Mouse (Mus musculus) embryonic facial prominence, embryonic 14.5 days (tissue): ENCODE data around the gene Dll1. TPM values are rescaled to one million over a fixed set of nuclear protein-coding genes. Genes with fewer than 3 reads are reported as not detected.

Source experiments
- ATAC-seq: fragments of 200-750 bp; cut with Nextera tagmentation; 2 replicates; pipeline ENCODE4 v1.8.0; 2017; ENCODE audit warnings: low read depth, moderate number of reproducible peaks, moderate TSS enrichment
- DNase-seq: peaks from one replicate; pipeline ENCODE4 v3.0.0-alpha.2; 2015; ENCODE audit warnings: low spot score
- H3K27ac ChIP-seq: fragments of 300-500 bp; sonication (generic); replicated peaks from 2 replicates; pipeline ENCODE4 v1.5.1; 2014; ENCODE audit warnings: low read depth, mild to moderate bottlenecking, low read length, moderate library complexity
- H3K27me3 ChIP-seq: fragments of 300-500 bp; sonication (generic); replicated peaks from 2 replicates; pipeline ENCODE4 v1.6.1; 2014; ENCODE audit warnings: low read length; ENCODE audit not compliant: control insufficient read depth, insufficient read depth
- H3K36me3 ChIP-seq: fragments of 300-500 bp; sonication (generic); 2 replicates; pipeline ENCODE4 v1.6.1; 2014; ENCODE audit warnings: low read length, mixed read lengths; ENCODE audit not compliant: control insufficient read depth, insufficient read depth
- H3K4me1 ChIP-seq: fragments of 300-500 bp; sonication (generic); 2 replicates; pipeline ENCODE4 v1.6.1; 2014; ENCODE audit warnings: antibody characterized with exemption, low read length; ENCODE audit not compliant: control insufficient read depth, insufficient read depth
- H3K4me2 ChIP-seq: fragments of 300-500 bp; sonication (generic); 2 replicates; pipeline ENCODE4 v1.6.1; 2014; ENCODE audit warnings: low read depth, mild to moderate bottlenecking, low read length, moderate library complexity, mixed read lengths
- H3K4me3 ChIP-seq: fragments of 300-500 bp; sonication (generic); 2 replicates; pipeline ENCODE4 v1.5.1; 2014; ENCODE audit warnings: low read depth, mild to moderate bottlenecking, low read length
- H3K9ac ChIP-seq: fragments of 300-500 bp; sonication (generic); 2 replicates; pipeline ENCODE4 v1.6.1; 2014; ENCODE audit warnings: low read depth, mild to moderate bottlenecking, low read length, moderate library complexity, mixed read lengths
- H3K9me3 ChIP-seq: fragments of 300-500 bp; sonication (generic); 2 replicates; pipeline ENCODE4 v1.6.1; 2016; ENCODE audit warnings: low read length; ENCODE audit not compliant: control insufficient read depth
- WGBS: fragments of 180-500 bp; shearing (Covaris S2); extraction: QIAGEN DNeasy Blood & Tissue Kit; methylation state at CpG from one replicate; pipeline ENCODE4 v1.1.7; 2014; 5-methylcytosine and 5-hydroxymethylcytosine counted together
- polyA plus RNA-seq: library from polyadenylated mRNA; unstranded; fragments of >200 nt; fragmentation: Nextera tagmentation; extraction: Ambion mirVana; gene quantifications from 2 replicates; pipeline ENCODE4 v1.2.1, GENCODE M21; 2014

Dll1 gene
- polyA plus RNA-seq, 1 experiment from 2014 or later = 8.7 TPM

GRCm38 (mm10) chr17:15410861-15411260 lies 34.2 kb upstream of the Dll1 start:
- Histone ChIP-seq H3K9ac (no peak overlapping the region), H3K4me1 (no peaks in the 10 kb centered on the region), H3K4me2 (no peak overlapping the region), H3K9me3 (no peaks in the 10 kb centered on the region), H3K27ac (no peak overlapping the region), H3K4me3 (no peak overlapping the region), H3K36me3 (peaks cover 91% of the 10 kb centered on the region), H3K27me3 (no peaks in the 10 kb centered on the region)
- ATAC-seq (no peak), DNase-seq (no peak)
- WGBS = 100% methylated on average over 1 of the region's 1 CpGs

DNA sequence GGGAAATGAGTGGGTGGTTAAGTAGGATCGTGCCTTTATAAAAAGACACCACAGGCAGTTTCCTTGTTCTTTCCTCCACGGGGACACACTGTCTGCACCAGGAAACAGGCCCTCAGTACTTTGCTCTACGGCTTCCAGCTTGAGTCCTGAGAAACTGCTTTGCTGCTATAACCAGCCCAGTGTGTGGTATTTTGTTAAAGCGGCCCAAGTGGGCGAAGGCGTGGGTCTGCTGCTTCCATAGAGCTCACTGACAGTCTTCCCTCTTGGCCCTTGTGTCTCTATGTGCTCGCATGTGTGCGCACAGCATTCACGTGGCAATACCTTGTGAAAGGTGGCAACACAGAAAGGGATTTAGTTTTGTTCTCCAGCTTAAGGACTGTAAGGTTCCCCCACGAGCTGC lies 32.6 kb upstream of the Dll1 start:
- H3K9ac ChIP-seq = no peak overlapping the region
- no peak for DNase-seq
- no peak overlapping the region for H3K27ac ChIP-seq
- ATAC-seq = no peak
- peaks cover 88% of the 10 kb centered on the region for H3K36me3 ChIP-seq
- no peaks in the 10 kb centered on the region for H3K9me3 ChIP-seq
- no peaks in the 10 kb centered on the region for H3K4me1 ChIP-seq
- no peak overlapping the region for H3K4me2 ChIP-seq
- no peak overlapping the region for H3K4me3 ChIP-seq
- no peaks in the 10 kb centered on the region for H3K27me3 ChIP-seq
- WGBS = 86% methylated on average over 10 of the region's 10 CpGs

GRCm38 (mm10) chr17:15406576-15406975 lies 29.9 kb upstream of the Dll1 start:
- ATAC-seq (no peak), DNase-seq (no peak)
- Histone ChIP-seq H3K27me3 (no peaks in the 10 kb centered on the region), H3K4me1 (no peaks in the 10 kb centered on the region), H3K36me3 (peaks cover 90% of the 10 kb centered on the region), H3K4me2 (no peak overlapping the region), H3K9me3 (no peaks in the 10 kb centered on the region), H3K9ac (no peak overlapping the region), H3K27ac (no peak overlapping the region), H3K4me3 (no peak overlapping the region)
- 93% methylated on average over 2 of the region's 2 CpGs for WGBS

DNA sequence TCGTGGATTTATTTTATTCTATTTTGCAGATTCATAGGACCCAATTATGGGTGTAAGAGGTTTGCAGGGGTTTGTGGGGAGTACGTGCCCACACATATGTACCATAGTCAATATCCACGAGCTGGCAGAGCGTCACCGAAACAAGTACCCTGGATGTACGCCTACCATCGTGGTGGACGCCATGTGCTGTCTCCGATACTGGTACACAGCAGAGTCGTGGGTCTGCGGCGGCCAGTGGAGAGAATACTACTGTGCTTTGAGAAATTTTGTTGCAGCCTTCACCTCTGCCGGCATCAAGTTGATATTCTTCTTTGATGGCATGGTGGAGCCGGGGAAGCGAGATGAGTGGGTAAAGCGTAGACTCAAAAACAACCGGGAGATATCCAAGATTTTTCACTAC lies 25.0 kb upstream of the Dll1 start:
- Histone ChIP-seq H3K27me3 (no peaks in the 10 kb centered on the region), H3K9me3 (no peaks in the 10 kb centered on the region), H3K27ac (no peak overlapping the region), H3K36me3 (peaks cover 47% of the 10 kb centered on the region), H3K4me1 (peaks cover 9% of the 10 kb centered on the region), H3K4me2 (no peak overlapping the region), H3K4me3 (no peak overlapping the region), H3K9ac (no peak overlapping the region)
- DNase-seq = no peak
- no peak for ATAC-seq
- 98% methylated on average over 17 of the region's 17 CpGs for WGBS

DNA sequence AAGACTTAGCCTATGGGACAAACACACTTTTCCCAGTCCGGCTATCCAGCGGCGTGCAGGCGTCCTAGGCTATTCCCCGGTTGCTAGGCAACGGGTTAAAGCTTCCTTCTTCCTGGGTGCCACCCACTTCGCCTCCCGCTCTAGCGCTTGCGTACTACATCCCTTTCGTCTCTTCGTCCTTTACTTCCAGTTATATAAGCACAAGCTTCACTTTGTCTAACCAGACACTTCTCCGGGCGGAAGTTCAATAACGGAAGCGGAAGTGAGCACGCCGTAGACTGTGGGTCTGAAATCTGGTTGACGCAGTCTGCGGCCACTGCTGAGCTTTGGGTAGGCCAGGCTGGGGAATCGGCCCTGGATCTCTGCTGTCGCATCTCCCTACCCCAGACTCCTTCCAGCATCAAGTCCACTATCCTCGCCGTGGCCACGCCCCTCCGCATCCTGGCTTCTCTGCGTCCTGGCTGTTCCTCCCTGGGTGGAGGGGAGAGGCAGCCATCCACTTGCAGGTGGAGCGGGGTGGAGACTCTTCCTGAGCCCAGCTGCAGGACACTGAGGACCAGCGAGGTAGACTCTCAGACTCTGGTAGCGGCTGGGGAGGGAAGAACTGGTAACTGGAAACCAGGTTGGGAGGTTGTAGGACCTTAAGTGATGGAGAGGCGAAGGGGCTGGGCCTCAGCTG lies 19.5 kb upstream of the Dll1 start, which contains the start of gene Fam120b:
TSS of gene Fam120b (plus strand) at position 206 of the 679 bp plus-strand sequence.
- peak within 1 kb of the TSS; percentile 75 for H3K4me3 ChIP-seq
- under 1% methylated on average over 31 of the region's 31 CpGs for WGBS
- peaks cover 10% of the 10 kb centered on the region for H3K4me1 ChIP-seq
- peak; percentile 99 for DNase-seq
- peak; percentile 98 for ATAC-seq
- H3K27ac ChIP-seq = peak within 1 kb of the TSS; percentile 91
- H3K36me3 ChIP-seq = no peaks in the 10 kb centered on the region
- no peaks in the 10 kb centered on the region for H3K27me3 ChIP-seq
- peak within 1 kb of the TSS; percentile 90 for H3K9ac ChIP-seq
- H3K9me3 ChIP-seq = no peaks in the 10 kb centered on the region
- H3K4me2 ChIP-seq = peak within 1 kb of the TSS; percentile 79

DNA sequence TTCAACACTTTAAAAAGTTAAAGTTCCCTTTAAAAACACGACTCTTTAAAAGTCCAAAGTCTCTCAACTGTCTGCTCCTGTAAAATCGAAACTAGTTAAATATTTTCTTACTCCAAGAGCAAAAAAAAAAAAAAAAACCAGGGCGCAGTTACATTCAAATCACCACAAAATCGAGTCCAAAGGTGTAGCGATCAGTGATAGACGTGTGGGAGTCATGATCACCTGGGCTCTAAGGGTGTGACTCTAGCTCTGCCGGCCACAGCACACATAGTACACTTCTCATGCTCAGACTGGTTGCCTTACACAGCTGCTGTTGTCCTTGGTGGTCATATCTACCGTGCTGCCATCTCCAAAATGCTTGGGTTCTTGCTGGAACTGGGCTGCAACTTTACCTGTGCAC lies 12.7 kb upstream of the Dll1 start:
- Histone ChIP-seq H3K36me3 (no peaks in the 10 kb centered on the region), H3K27me3 (no peaks in the 10 kb centered on the region), H3K4me2 (no peak overlapping the region), H3K27ac (no peak overlapping the region), H3K4me3 (no peak overlapping the region), H3K4me1 (no peaks in the 10 kb centered on the region), H3K9ac (no peak overlapping the region), H3K9me3 (no peaks in the 10 kb centered on the region)
- 77% methylated on average over 8 of the region's 8 CpGs for WGBS
- no peak for DNase-seq
- ATAC-seq = no peak

DNA sequence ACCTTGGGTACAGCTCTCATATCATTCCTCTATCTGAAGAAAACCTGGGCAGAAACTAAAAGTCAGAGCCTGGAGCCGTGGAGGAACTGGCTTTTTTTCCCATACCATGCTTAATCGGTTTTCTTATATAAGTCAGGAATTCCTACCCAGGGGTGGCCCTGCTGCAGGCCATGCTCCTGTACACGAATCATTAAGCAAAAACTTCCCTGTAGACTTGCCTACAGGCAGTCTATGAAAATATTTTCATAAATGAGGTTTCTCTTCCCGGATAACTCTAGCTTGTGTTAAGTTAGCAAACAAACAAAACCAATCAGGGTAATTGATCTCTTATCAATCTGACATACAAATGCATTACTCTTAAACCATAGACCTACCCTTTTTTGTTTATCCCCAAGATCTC lies 12.2 kb upstream of the Dll1 start:
- H3K9me3 ChIP-seq = no peaks in the 10 kb centered on the region
- H3K4me3 ChIP-seq = no peak overlapping the region
- no peak overlapping the region for H3K4me2 ChIP-seq
- WGBS = 68% methylated on average over 4 of the region's 4 CpGs
- ATAC-seq (no peak), DNase-seq (no peak)
- no peak overlapping the region for H3K9ac ChIP-seq
- no peaks in the 10 kb centered on the region for H3K4me1 ChIP-seq
- H3K36me3 ChIP-seq = no peaks in the 10 kb centered on the region
- no peak overlapping the region for H3K27ac ChIP-seq
- H3K27me3 ChIP-seq = no peaks in the 10 kb centered on the region

DNA sequence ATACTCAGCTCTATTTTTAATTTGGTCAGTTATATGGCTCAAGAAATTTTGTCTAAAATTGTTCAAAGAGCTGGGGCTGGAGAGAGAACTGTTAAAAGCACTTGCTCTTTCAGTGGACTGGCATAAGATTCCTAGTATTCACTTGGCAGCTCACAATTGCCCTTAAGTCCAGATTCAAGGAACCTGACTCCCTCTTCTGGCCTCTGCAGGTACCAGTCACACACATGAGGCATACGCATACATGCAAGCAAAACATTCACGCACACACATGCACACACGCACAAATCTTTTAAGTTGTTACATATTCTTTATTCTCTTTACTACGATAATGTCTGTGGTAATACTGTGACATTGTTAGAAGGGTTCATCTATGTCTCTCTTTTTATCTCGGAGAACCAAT lies 6.7 kb upstream of the Dll1 start:
- Histone ChIP-seq H3K9me3 (no peaks in the 10 kb centered on the region), H3K4me2 (no peak overlapping the region), H3K9ac (no peak overlapping the region), H3K4me1 (peaks cover 14% of the 10 kb centered on the region), H3K27me3 (peaks cover 46% of the 10 kb centered on the region), H3K4me3 (no peak overlapping the region), H3K27ac (no peak overlapping the region), H3K36me3 (no peaks in the 10 kb centered on the region)
- no peak for ATAC-seq
- no peak for DNase-seq
- WGBS = 92% methylated on average over 5 of the region's 5 CpGs
